Mouse (Mus musculus): ENCODE data around the gene Clic1. TPM values are rescaled to one million over a fixed set of nuclear protein-coding genes. Genes with fewer than 3 reads are reported as not detected.
"Not testable (repeated sequence)": the region's sequence is repeated elsewhere in the genome, so short reads cannot be mapped to it uniquely, and the experiment has no call there.

Gene Clic1
- 174 and 186 TPM in 2 replicates for polyA plus RNA-seq (2016; fragmentation: Nextera tagmentation; extraction: Ambion mirVana)

- peaks cover 77% of the 10 kb centered on the region for H3K4me1 ChIP-seq
Measured at GRCm38 (mm10) chr17:35049561-35050016, at the start of gene Clic1. Gene Clic1, plus strand, starts transcription at chr17:35049966.

GRCm38 (mm10) chr17:35000717-35001451, 48.9 kb upstream of the Clic1 start, which contains the start of gene Vars:
Gene Vars, plus strand, starts transcription at chr17:35000987.
- WGBS: under 1% methylated on average over 83 of the region's 83 CpGs
- peaks cover 41% of the 10 kb centered on the region for H3K4me1 ChIP-seq
- peaks cover 65% of the 10 kb centered on the region for H3K36me3 ChIP-seq
- DNase-seq (ENCODE audit: low spot score): peak; percentile 99
- H3K4me3 ChIP-seq: peak within 1 kb of the TSS; percentile 84
- H3K27me3 ChIP-seq (ENCODE audit: low read depth, poor library complexity, severe bottlenecking): no peaks in the 10 kb centered on the region
- H3K27ac ChIP-seq: peak within 1 kb of the TSS; percentile 94
- H3K9me3 ChIP-seq (replicated peaks): no peaks in the 10 kb centered on the region

More at GRCm38 (mm10) chr17:35049561-35050016, at the start of gene Clic1:
- peak; percentile 83 for DNase-seq (ENCODE audit: low spot score)
- WGBS: 2% methylated on average over 11 of the region's 11 CpGs
- Histone ChIP-seq H3K27me3 (ENCODE audit: low read depth, poor library complexity, severe bottlenecking) (no peaks in the 10 kb centered on the region), H3K36me3 (peaks cover 25% of the 10 kb centered on the region), H3K27ac (peak within 1 kb of the TSS; percentile 95), H3K4me3 (peak within 1 kb of the TSS; percentile 76), H3K9me3 (replicated peaks) (no peaks in the 10 kb centered on the region)

- Histone ChIP-seq H3K27me3 (ENCODE audit: low read depth, poor library complexity, severe bottlenecking) (no peaks in the 10 kb centered on the region), H3K9me3 (replicated peaks) (no peaks in the 10 kb centered on the region), H3K4me1 (peaks cover 41% of the 10 kb centered on the region), H3K36me3 (peaks cover 66% of the 10 kb centered on the region), H3K27ac (peak overlapping the region; percentile 94), H3K4me3 (peak overlapping the region; percentile 84)
- whole genome bisulfite sequencing: 1% methylated on average over 35 of the region's 35 CpGs
- DNase-seq (ENCODE audit: low spot score): no peak
Measured at GRCm38 (mm10) chr17:35001452-35002152, 48.2 kb upstream of the Clic1 start.

GRCm38 (mm10) chr17:35002153-35002865, 47.5 kb upstream of the Clic1 start:
- no peaks in the 10 kb centered on the region for H3K9me3 ChIP-seq (replicated peaks)
- peaks cover 37% of the 10 kb centered on the region for H3K4me1 ChIP-seq
- DNase-seq (ENCODE audit: low spot score): no peak
- peaks cover 66% of the 10 kb centered on the region for H3K36me3 ChIP-seq
- peak overlapping the region; percentile 84 for H3K4me3 ChIP-seq
- peak overlapping the region; percentile 94 for H3K27ac ChIP-seq
- H3K27me3 ChIP-seq (ENCODE audit: low read depth, poor library complexity, severe bottlenecking): no peaks in the 10 kb centered on the region
- 19% methylated on average over 12 of the region's 12 CpGs for WGBS

GRCm38 (mm10) chr17:35003022-35003838, 46.5 kb upstream of the Clic1 start:
- H3K4me1 ChIP-seq: peaks cover 37% of the 10 kb centered on the region

GRCm38 (mm10) chr17:35004075-35004717, 45.6 kb upstream of the Clic1 start:
- 95% methylated on average over 17 of the region's 17 CpGs for WGBS
- H3K36me3 ChIP-seq: peaks cover 66% of the 10 kb centered on the region
- H3K4me3 ChIP-seq: 0 out of 2 replicates have a peak overlapping the region, but pooled peaks have one; percentile 4
- H3K4me1 ChIP-seq: peaks cover 30% of the 10 kb centered on the region
- no peak overlapping the region for H3K27ac ChIP-seq
- H3K9me3 ChIP-seq (replicated peaks): no peaks in the 10 kb centered on the region
- H3K27me3 ChIP-seq (ENCODE audit: low read depth, poor library complexity, severe bottlenecking): no peaks in the 10 kb centered on the region
- no peak for DNase-seq (ENCODE audit: low spot score)

More at GRCm38 (mm10) chr17:35003022-35003838, 46.5 kb upstream of the Clic1 start:
- DNase-seq (ENCODE audit: low spot score): no peak
- no peak overlapping the region for H3K27ac ChIP-seq
- no peaks in the 10 kb centered on the region for H3K27me3 ChIP-seq (ENCODE audit: low read depth, poor library complexity, severe bottlenecking)
- 74% methylated on average over 9 of the region's 9 CpGs for WGBS
- H3K36me3 ChIP-seq: peaks cover 66% of the 10 kb centered on the region
- peak overlapping the region; percentile 84 for H3K4me3 ChIP-seq
- H3K9me3 ChIP-seq (replicated peaks): no peaks in the 10 kb centered on the region

- H3K9me3 ChIP-seq (replicated peaks): no peaks in the 10 kb centered on the region
- peaks cover 20% of the 10 kb centered on the region for H3K4me1 ChIP-seq
- no peak overlapping the region for H3K27ac ChIP-seq
- peaks cover 73% of the 10 kb centered on the region for H3K36me3 ChIP-seq
- H3K4me3 ChIP-seq: no peak overlapping the region
- H3K27me3 ChIP-seq (ENCODE audit: low read depth, poor library complexity, severe bottlenecking): no peaks in the 10 kb centered on the region
- 96% methylated on average over 10 of the region's 10 CpGs for WGBS
- DNase-seq (ENCODE audit: low spot score): no peak
Measured at GRCm38 (mm10) chr17:35005158-35005557, 44.6 kb upstream of the Clic1 start.

GRCm38 (mm10) chr17:35005902-35006301, 43.9 kb upstream of the Clic1 start:
- H3K27ac ChIP-seq; DNase-seq (ENCODE audit: low spot score); H3K27me3 ChIP-seq (ENCODE audit: low read depth, poor library complexity, severe bottlenecking); H3K4me3 ChIP-seq; H3K9me3 ChIP-seq (replicated peaks): not testable (repeated sequence)
- Histone ChIP-seq H3K36me3 (peaks cover 81% of the 10 kb centered on the region), H3K4me1 (peaks cover 15% of the 10 kb centered on the region)
- WGBS: 99% methylated on average over 4 of the region's 5 CpGs

- Histone ChIP-seq H3K27me3 (ENCODE audit: low read depth, poor library complexity, severe bottlenecking) (no peaks in the 10 kb centered on the region), H3K36me3 (peaks cover 94% of the 10 kb centered on the region), H3K27ac (no peak overlapping the region), H3K4me3 (no peak overlapping the region), H3K4me1 (peaks cover 11% of the 10 kb centered on the region), H3K9me3 (replicated peaks) (no peaks in the 10 kb centered on the region)
- 96% methylated on average over 7 of the region's 7 CpGs for WGBS
- no peak for DNase-seq (ENCODE audit: low spot score)
Measured at GRCm38 (mm10) chr17:35007387-35007991, 42.3 kb upstream of the Clic1 start.

- peaks cover 99% of the 10 kb centered on the region for H3K36me3 ChIP-seq
- no peaks in the 10 kb centered on the region for H3K27me3 ChIP-seq (ENCODE audit: low read depth, poor library complexity, severe bottlenecking)
- no peak for DNase-seq (ENCODE audit: low spot score)
- 93% methylated on average over 7 of the region's 7 CpGs for WGBS
- H3K9me3 ChIP-seq (replicated peaks): no peaks in the 10 kb centered on the region
- H3K27ac ChIP-seq: no peak overlapping the region
- H3K4me1 ChIP-seq: no peaks in the 10 kb centered on the region
- no peak overlapping the region for H3K4me3 ChIP-seq
Measured at GRCm38 (mm10) chr17:35009586-35009985, 40.2 kb upstream of the Clic1 start.

- WGBS: 92% methylated on average over 8 of the region's 8 CpGs
- H3K9me3 ChIP-seq (replicated peaks): no peaks in the 10 kb centered on the region
- no peaks in the 10 kb centered on the region for H3K4me1 ChIP-seq
- H3K36me3 ChIP-seq: peaks cover 100% of the 10 kb centered on the region
- peak; percentile 28 for DNase-seq (ENCODE audit: low spot score)
- no peak overlapping the region for H3K4me3 ChIP-seq
- no peak overlapping the region for H3K27ac ChIP-seq
- H3K27me3 ChIP-seq (ENCODE audit: low read depth, poor library complexity, severe bottlenecking): no peaks in the 10 kb centered on the region
Measured at GRCm38 (mm10) chr17:35011440-35011839, 38.3 kb upstream of the Clic1 start.

Data from limb, embryonic 10.5 days (tissue).